Mouse (Mus musculus) left cerebral cortex, adult 2 months (tissue): ENCODE measurements at regions not wholly inside any gene's neighbourhood (a gene's known extent, or its start where the extent isn't known, plus 50 kb on each side); places are given as distances from the start of the nearest gene placed in this dataset.
A peak's percentile ranks its signal among the peaks of the same experiment; 100 is the strongest.

ENCODE experiments used
- DNase-seq, 2 experiments: peaks; one replicate each; pipeline ENCODE4 v3.0.0; 2021 to 2022; ENCODE audit warnings: low spot score in 2 of 2, mixed read lengths in 1 of 2; ENCODE audit errors: extremely low spot score in 1 of 2
- H3K27ac ChIP-seq: fragments of 200-600 bp; 2 replicates; pipeline ENCODE4 v1.8.1; 2022
- H3K4me3 ChIP-seq: fragments of 200-600 bp; 2 replicates; pipeline ENCODE4 v1.8.1; 2022
- CTCF ChIP-seq: fragments of 200-600 bp; IDR thresholded peaks from 2 replicates; pipeline ENCODE4 v1.8.1; 2022; ENCODE audit warnings: antibody characterized with exemption, mild to moderate bottlenecking, moderate library complexity
- intact Hi-C: fragments of 180-260 bp; cut with DNase I; formaldehyde crosslinking; loops from one replicate; pipeline ENCODE4 v1.15.1; 2025

GRCm38 (mm10) chr5:41994307-41994706 lies 73.5 kb upstream of the Gm16223 start:
- no peak for TF ChIP-seq CTCF
- intact Hi-C loops, result no loop called here
- H3K4me3 ChIP-seq, result no peak overlapping the region
- no peak for DNase-seq
- no peak overlapping the region for H3K27ac ChIP-seq

DNA sequence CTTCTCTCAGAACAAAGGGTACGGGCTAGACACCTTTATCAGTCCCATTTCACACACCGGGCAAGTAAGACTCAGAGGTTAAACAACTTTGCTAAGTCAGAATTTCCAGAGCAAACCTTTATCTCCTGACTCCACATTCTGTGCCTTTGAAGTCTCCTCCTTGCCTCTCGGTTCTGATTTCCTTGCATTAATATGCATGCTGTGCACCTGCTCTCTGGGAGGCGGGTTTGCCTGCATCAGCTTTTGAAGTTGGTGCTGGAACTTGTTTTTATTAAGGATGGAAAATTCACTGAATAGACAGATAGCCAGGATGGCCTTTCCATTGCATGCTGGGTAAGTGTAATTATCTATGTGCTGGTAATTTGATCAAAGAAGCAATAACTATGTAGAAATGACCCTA lies 84.2 kb upstream of the Gm16223 start:
- intact Hi-C loops, result no loop called here
- no peak for TF ChIP-seq CTCF

GRCm38 (mm10) chr5:41975535-41975934 lies 92.2 kb upstream of the Gm16223 start:
- intact Hi-C loops, result no loop called here
- peak; percentile 18 for TF ChIP-seq CTCF
- no peak overlapping the region for H3K27ac ChIP-seq
- no peak overlapping the region for H3K4me3 ChIP-seq
- DNase-seq, result no peak

More for the DNA sequence above, 84.2 kb upstream of the Gm16223 start:
- DNase-seq, result no peak
- no peak overlapping the region for H3K4me3 ChIP-seq
- no peak overlapping the region for H3K27ac ChIP-seq

DNA sequence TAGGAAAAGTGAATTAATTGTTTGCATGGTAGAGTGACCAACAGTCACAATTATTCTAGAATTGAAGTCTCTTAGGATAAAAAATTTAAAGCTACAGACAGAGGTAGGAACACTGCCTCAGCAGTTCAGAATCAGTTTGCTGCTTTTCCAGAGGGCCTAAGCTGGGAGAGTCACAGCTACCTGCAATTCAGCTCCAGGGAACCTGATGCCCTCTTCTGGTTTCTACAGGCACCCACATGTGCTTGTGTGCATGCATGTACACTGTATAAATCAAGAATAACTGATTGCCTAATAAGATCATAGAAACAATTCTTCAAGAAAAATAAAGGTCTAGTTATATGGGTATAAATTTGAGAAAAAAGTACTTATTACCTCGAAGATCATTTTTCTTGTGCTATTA lies 96.6 kb upstream of the Gm16223 start:
- peak; percentile 50 for TF ChIP-seq CTCF
- intact Hi-C loops, result loop anchor here (2.0 kb wide), 1 partner anchor 82 kb away; no protein-coding TSS in a partner anchor
- no peak for DNase-seq

DNA sequence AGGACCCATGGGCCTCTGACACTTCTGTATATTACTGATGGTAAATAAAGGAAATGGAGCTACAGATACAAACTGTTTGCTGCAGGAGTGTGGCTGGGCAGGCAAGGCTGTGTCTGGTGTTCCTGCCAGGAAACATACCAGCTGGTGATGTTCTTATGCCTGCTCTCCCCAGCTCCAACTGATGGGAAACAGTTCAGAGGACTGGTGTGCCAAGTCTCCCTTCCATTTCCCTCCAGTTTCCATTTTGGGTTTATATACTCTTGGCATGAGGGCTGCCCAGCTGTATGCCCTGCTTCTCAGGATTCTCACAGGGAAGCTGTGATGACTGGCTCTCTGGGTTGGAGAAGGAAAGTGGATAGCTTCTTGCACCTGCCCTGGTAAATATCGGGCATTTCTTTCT lies 100.8 kb upstream of the Gm16223 start:
- Histone ChIP-seq H3K27ac (no peak overlapping the region), H3K4me3 (no peak overlapping the region)
- intact Hi-C loops, result no loop called here
- no peak for DNase-seq
- no peak for TF ChIP-seq CTCF

More for the DNA sequence above, 96.6 kb upstream of the Gm16223 start:
- Histone ChIP-seq H3K4me3 (no peak overlapping the region), H3K27ac (no peak overlapping the region)

GRCm38 (mm10) chr5:41947114-41947640 lies 103.1 kb upstream of the Bod1l start:
- no peak overlapping the region for H3K27ac ChIP-seq
- no peak overlapping the region for H3K4me3 ChIP-seq
- DNase-seq, result no peak
- intact Hi-C loops, result loop anchor here (10.0 kb wide), 2 partner anchors 218 to 1288 kb away; partner anchors contain the start of gene Cpeb2
- no peak for TF ChIP-seq CTCF

GRCm38 (mm10) chr5:41943399-41943798 lies 99.3 kb upstream of the Bod1l start:
- H3K4me3 ChIP-seq, result no peak overlapping the region
- intact Hi-C loops, result loop anchor here (5.0 to 10.0 kb wide), 4 partner anchors 51 to 1291 kb away; partner anchors contain the start of gene Cpeb2
- TF ChIP-seq CTCF, result no peak

GRCm38 (mm10) chr5:41942131-41942530 lies 98.0 kb upstream of the Bod1l start:
- intact Hi-C loops, result loop anchor here (5.0 to 10.0 kb wide), 4 partner anchors 50 to 1293 kb away; partner anchors contain the start of gene Cpeb2
- TF ChIP-seq CTCF, result no peak
- peak overlapping the region; percentile 32 for H3K27ac ChIP-seq
- peak; percentile 9 to 15 for DNase-seq
- no peak overlapping the region for H3K4me3 ChIP-seq

More at GRCm38 (mm10) chr5:41943399-41943798, 99.3 kb upstream of the Bod1l start:
- H3K27ac ChIP-seq, result no peak overlapping the region
- no peak for DNase-seq

- intact Hi-C loops, result loop anchor here (5.0 to 10.0 kb wide), 4 partner anchors 49 to 1294 kb away; partner anchors contain the start of gene Cpeb2
- peak in 1 of 2 experiments; percentile 12 for DNase-seq
- TF ChIP-seq CTCF, result no peak
- no peak overlapping the region; the same call in 1 of the 2 replicates for H3K27ac ChIP-seq
- H3K4me3 ChIP-seq, result no peak overlapping the region
These were observed 97.1 kb upstream of the Bod1l start for GRCm38 (mm10) chr5:41941216-41941615.

DNA sequence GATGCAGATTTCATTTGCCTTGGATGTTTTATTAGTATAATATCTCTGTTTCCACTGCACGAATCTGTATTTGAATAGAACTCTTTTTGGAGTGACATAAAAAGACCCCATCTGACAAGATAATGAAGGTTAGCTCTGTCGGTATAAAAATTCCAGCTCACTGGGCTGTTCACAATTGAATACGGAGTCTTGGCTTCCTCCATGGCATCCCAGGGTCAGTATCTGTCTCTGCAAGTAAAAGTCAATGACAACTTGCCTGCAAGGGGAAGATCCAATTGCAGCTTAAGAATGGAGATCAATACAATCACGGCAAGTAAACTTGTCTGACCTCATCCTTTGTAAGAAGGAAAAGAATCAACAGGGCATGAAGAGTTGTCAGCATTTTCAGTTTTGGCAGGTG lies 95.6 kb upstream of the Bod1l start:
- Histone ChIP-seq H3K4me3 (no peak overlapping the region), H3K27ac (no peak overlapping the region)
- DNase-seq, result no peak
- no peak for TF ChIP-seq CTCF
- intact Hi-C loops, result loop anchor here (5.0 to 10.0 kb wide), 4 partner anchors 47 to 1295 kb away; partner anchors contain the start of gene Cpeb2

DNA sequence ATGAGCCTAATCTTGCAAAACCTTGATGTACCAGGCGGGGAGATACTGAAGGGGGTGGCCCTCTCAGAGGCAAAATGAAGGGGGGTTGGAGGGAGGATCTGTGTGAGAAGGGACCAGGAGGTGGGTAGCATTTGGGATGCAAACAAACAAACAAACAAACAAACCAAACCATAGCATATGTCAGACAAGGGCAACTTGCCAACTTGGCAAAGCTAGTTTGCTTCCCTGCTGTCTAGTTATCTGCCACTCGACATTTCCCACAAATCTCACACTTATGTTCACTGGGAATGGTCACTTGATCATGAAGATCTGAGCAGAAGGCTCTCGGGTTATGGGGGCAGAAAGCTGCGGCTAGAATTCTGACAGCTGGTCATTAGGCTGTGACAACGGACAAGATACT lies 65.9 kb upstream of the Bod1l start:
- no peak for TF ChIP-seq CTCF
- H3K27ac ChIP-seq, result no peak overlapping the region
- intact Hi-C loops, result no loop called here
- DNase-seq, result no peak
- no peak overlapping the region for H3K4me3 ChIP-seq

DNA sequence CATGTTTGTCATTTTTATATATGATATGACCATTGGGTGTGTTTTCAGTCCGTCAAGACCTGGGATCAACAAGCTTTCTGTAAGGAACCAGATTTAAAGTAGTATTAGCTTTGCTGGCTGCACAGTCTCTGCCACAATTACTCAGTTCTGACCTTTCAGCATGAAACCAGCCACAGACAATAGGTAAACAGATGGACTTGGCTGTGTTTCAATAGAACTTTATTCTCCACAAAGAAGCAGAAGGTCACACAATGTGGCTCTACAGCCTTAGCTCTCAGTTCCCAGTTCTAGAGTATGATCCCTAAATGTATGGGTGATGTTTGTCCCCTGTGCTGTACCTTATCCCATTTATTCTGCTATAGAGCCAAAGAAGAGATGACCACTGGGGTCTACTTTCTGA lies 63.6 kb upstream of the Bod1l start:
- no peak for TF ChIP-seq CTCF
- Histone ChIP-seq H3K27ac (no peak overlapping the region), H3K4me3 (no peak overlapping the region)
- no peak for DNase-seq
- intact Hi-C loops, result no loop called here

- no peak for DNase-seq
- no peak overlapping the region for H3K4me3 ChIP-seq
- TF ChIP-seq CTCF, result no peak
- intact Hi-C loops, result no loop called here
- H3K27ac ChIP-seq, result no peak overlapping the region
These were observed 60.4 kb upstream of the Bod1l start for GRCm38 (mm10) chr5:41904512-41904911.
